Mouse (Mus musculus): ENCODE measurements at regions not wholly inside any gene's neighbourhood (a gene's known extent, or its start where the extent isn't known, plus 50 kb on each side); places are given as distances from the start of the nearest gene placed in this dataset.

DNA sequence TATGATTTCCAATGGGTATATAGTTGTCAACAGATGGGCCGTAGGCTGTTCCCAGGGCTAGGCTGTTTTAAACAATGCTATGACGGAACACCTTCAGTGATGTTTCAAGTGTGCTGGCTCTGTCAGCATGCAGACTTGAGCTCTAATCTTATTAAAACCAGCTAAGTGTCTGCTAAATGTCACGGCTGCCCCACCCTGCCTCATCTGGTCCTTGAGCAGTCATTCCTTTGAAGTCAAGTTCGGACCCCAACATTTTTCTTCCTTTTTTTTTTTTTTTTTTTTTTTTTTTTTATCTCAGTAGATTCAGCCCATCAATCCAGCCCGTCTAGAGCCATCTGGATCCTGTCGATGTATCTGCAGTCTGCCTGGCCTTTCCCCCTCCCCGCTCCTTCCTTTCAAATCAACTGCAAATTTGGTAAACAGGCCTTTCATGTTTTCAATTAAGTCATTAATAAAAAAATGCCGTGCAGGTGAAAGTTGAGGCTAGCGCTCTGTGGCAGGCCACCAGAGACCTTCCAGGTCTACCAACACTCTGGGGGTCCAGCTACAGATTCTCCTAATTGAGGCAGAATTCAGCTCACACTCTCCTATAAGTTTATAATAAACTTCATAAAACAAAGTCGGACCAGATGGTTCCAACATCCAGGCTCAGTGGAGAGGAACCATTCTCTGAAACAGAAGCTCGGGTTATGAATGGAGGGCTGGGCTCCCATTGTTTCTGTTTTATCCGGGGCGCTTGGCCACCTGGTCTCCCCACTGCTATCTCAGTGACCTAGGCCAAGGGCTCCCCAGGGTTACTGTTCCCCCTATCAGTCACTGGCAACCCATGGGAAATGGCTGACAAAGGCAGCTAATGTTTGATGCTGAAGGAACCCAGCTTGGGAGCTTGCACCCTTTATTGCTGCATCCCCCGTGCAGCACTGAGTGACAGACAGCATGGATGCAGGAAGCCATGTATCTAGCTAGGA lies 56.3 kb upstream of the Gjb5 start:
- no peaks in the 10 kb centered on the region for H3K27me3 ChIP-seq (ENCODE audit: control insufficient read depth, insufficient read depth, low read length)
- H3K4me1 ChIP-seq (ENCODE audit: control insufficient read depth, insufficient read depth): 0 out of 2 replicates have a peak, but pooled peaks cover 7% of the 10 kb centered on the region
- H3K27ac ChIP-seq (ENCODE audit: low read depth): no peak overlapping the region
- no peaks in the 10 kb centered on the region for H3K36me3 ChIP-seq (replicated peaks; ENCODE audit: control insufficient read depth, insufficient read depth, low read length)
- TF ChIP-seq EP300 (IDR thresholded peaks at IDR 0.05; ENCODE audit: low read depth) (no peak), CTCF (IDR thresholded peaks at IDR 0.05; ENCODE audit: low read depth) (no peak)
- H3K4me2 ChIP-seq (ENCODE audit: low read depth, low read length): no peak overlapping the region
- H3K9me3 ChIP-seq (replicated peaks; ENCODE audit: control insufficient read depth, low read length): no peaks in the 10 kb centered on the region
- WGBS: 51% methylated on average over 14 of the region's 14 CpGs
- H3K9ac ChIP-seq (replicated peaks; ENCODE audit: low read depth, low read length): no peak overlapping the region
- no peak for DNase-seq (ENCODE audit: low spot score)
- no peak for ATAC-seq (ENCODE audit: insufficient read depth, low read depth)
- no peak overlapping the region for H3K4me3 ChIP-seq (ENCODE audit: low read depth, low read length)
